ENCODE assay signal across 12 mouse cellular contexts in genomic region chr2:72201506-72201905, GRCm38 (mm10).
A peak's percentile ranks its signal among the peaks of the same experiment; 100 is the strongest.
DNase-seq lines count a peak whose midpoint lies in the region; ATAC-seq and TF ChIP-seq lines count a peak whose summit lies in the region.
"Had no signal": no experiment of that assay in that cellular context is flagged by ENCODE, and none has a peak within 500 bp of the region (broad histone marks: within the 10 kb centered on the region; RNA-seq: fewer than 3 reads in every experiment).

No protein-coding gene starts in this region.

- TF ChIP-seq POLR2A in bone marrow, adult 2 months (IDR thresholded peaks at IDR 0.05; ENCODE audit: borderline replicate concordance, control insufficient read depth, low read depth, low read length) = no peak

- H3K27me3 ChIP-seq in heart, embryonic 15.5 days = no peaks in the 10 kb centered on the region
- no peaks in the 10 kb centered on the region for H3K27me3 ChIP-seq in forebrain, embryonic 16.5 days (replicated peaks; ENCODE audit: control insufficient read depth, insufficient read depth, low read length)
- H3K27me3 ChIP-seq: CH12.LX had no signal

- H3K4me2 ChIP-seq in heart, embryonic 15.5 days = 0 out of 2 replicates have a peak overlapping the region, but pooled peaks have one; percentile 2
- no peak overlapping the region for H3K4me2 ChIP-seq in forebrain, embryonic 16.5 days (ENCODE audit: low read length)
- H3K4me2 ChIP-seq: neural tube, embryonic 13.5 days had no signal

- WGBS in heart, embryonic 15.5 days = 32% methylated on average over 9 of the region's 9 CpGs
- whole genome bisulfite sequencing in bone marrow, adult 2 months = 3% methylated on average over 9 of the region's 9 CpGs
- WGBS in macrophage (ENCODE audit: missing documents) = 5% methylated on average over 9 of the region's 9 CpGs
- WGBS in forebrain, embryonic 16.5 days = 72% methylated on average over 9 of the region's 9 CpGs

- no peak overlapping the region for H3K4me3 ChIP-seq in heart, embryonic 15.5 days
- no peak overlapping the region for H3K4me3 ChIP-seq in bone marrow, adult 2 months (replicated peaks; ENCODE audit: control insufficient read depth, low read depth, low read length)
- H3K4me3 ChIP-seq in macrophage (ENCODE audit: inconsistent target) = no peak overlapping the region
- H3K4me3 ChIP-seq in forebrain, embryonic 16.5 days (replicated peaks; ENCODE audit: low read length) = no peak overlapping the region
- H3K4me3 ChIP-seq: neural tube, embryonic 13.5 days had no signal

- H3K4me1 ChIP-seq in heart, embryonic 15.5 days (replicated peaks) = peaks cover 49% of the 10 kb centered on the region
- no peaks in the 10 kb centered on the region for H3K4me1 ChIP-seq in bone marrow, adult 2 months (ENCODE audit: control insufficient read depth, insufficient read depth, low read length)
- H3K4me1 ChIP-seq in forebrain, embryonic 16.5 days (replicated peaks; ENCODE audit: control insufficient read depth, insufficient read depth, low read length) = peaks cover 5% of the 10 kb centered on the region

- DNase-seq in heart, postnatal 10 days = no peak
- peak; percentile 44 to 68 for DNase-seq in kidney, postnatal 25 days
- no peak for DNase-seq in neural tube, embryonic 10.5 days (ENCODE audit: extremely low spot score, low spot score)
- DNase-seq in layer of hippocampus, postnatal 14 days (ENCODE audit: low spot score in 2 of 2) = no peak
- DNase-seq: right cerebral cortex, postnatal 4 days had no signal

- TF ChIP-seq CTCF in bone marrow, adult 2 months (IDR thresholded peaks at IDR 0.05; ENCODE audit: control insufficient read depth, insufficient read depth, low read length) = no peak

- ATAC-seq in heart, embryonic 15.5 days (replicated peaks; ENCODE audit: insufficient number of reproducible peaks, insufficient read depth, low FRiP score, low read depth) = no peak
- no peak for ATAC-seq in forebrain, embryonic 16.5 days
- ATAC-seq: activated CD4-positive, CD25-positive, alpha-beta regulatory T cell, adult 4 months had no signal

- H3K27ac ChIP-seq in heart, embryonic 15.5 days = peak overlapping the region; percentile 79
- H3K27ac ChIP-seq in bone marrow, adult 2 months (ENCODE audit: control insufficient read depth, insufficient read depth, low read depth, low read length, poor library complexity) = peak overlapping the region; percentile 78
- peak overlapping the region; percentile 5; the same call in 1 of the 2 replicates for H3K27ac ChIP-seq in macrophage
- no peak overlapping the region for H3K27ac ChIP-seq in forebrain, embryonic 16.5 days (ENCODE audit: low read length)
- H3K27ac ChIP-seq: neural tube, embryonic 13.5 days had no signal

- no peaks in the 10 kb centered on the region for H3K36me3 ChIP-seq in heart, embryonic 15.5 days
- no peaks in the 10 kb centered on the region for H3K36me3 ChIP-seq in macrophage (ENCODE audit: inconsistent target)
- H3K36me3 ChIP-seq in forebrain, embryonic 16.5 days (ENCODE audit: control insufficient read depth, insufficient read depth) = no peaks in the 10 kb centered on the region

- H3K9me3 ChIP-seq in heart, embryonic 15.5 days (replicated peaks) = no peaks in the 10 kb centered on the region
- no peaks in the 10 kb centered on the region for H3K9me3 ChIP-seq in forebrain, embryonic 16.5 days (ENCODE audit: control insufficient read depth, low read length)
- H3K9me3 ChIP-seq: neural tube, embryonic 13.5 days had no signal

- H3K9ac ChIP-seq in heart, embryonic 15.5 days = no peak overlapping the region
- H3K9ac ChIP-seq in forebrain, embryonic 16.5 days (replicated peaks; ENCODE audit: low read depth, low read length) = no peak overlapping the region
- H3K9ac ChIP-seq: neural tube, embryonic 13.5 days had no signal

- intact Hi-C loops in heart, postnatal 10 days (cut with DNase I) = loop anchor here (5.0 kb wide), 2 partner anchors 99 to 164 kb away; no protein-coding TSS in a partner anchor

- H3K79me2 ChIP-seq in macrophage (ENCODE audit: inconsistent target) = no peaks in the 10 kb centered on the region

Comparison
In these comparisons a context has a peak if more than half of its experiments do, and no peak if none do; other contexts are left out.
1. DNase-seq: peak in kidney, postnatal 25 days (2 of 2); none in heart, postnatal 10 days (0 of 2), neural tube, embryonic 10.5 days (single experiment) and layer of hippocampus, postnatal 14 days (0 of 2).